Mouse (Mus musculus): Measurements from ENCODE around the gene Hist1h1d. TPM values are rescaled to one million over a fixed set of nuclear protein-coding genes. Genes with fewer than 3 reads are reported as not detected.
"Not testable (repeated sequence)": the region's sequence is repeated elsewhere in the genome, so short reads cannot be mapped to it uniquely, and the experiment has no call there.

Hist1h1d gene
- total and polyA plus RNA-seq, 3 experiments: 0.04 to 0.91 (median 0.86) TPM

- H3K36me3 ChIP-seq (ENCODE audit: control insufficient read depth, insufficient read depth, low read length); H3K79me2 ChIP-seq (replicated peaks; ENCODE audit: control insufficient read depth, insufficient read depth, low read length); H3K27me3 ChIP-seq (ENCODE audit: control insufficient read depth, insufficient read depth, low read length); H3K4me1 ChIP-seq (ENCODE audit: control insufficient read depth, insufficient read depth, low read length): not testable (repeated sequence)
- Histone ChIP-seq H3K9ac (ENCODE audit: low read depth, low read length) (peak overlapping the region; percentile 79), H3K4me3 (peak overlapping the region; percentile 67), H3K27ac (peak overlapping the region; percentile 95)
- WGBS: under 1% methylated on average over 35 of the region's 36 CpGs
- peak; percentile 77 to 80 for DNase-seq
- peak; percentile 96 for TF ChIP-seq POLR2A (IDR thresholded peaks at IDR 0.05; ENCODE audit: insufficient read depth, low read depth, low read length)
- intact Hi-C loops (cut with DNase I): loop anchor here (1.0 to 10.0 kb wide), 6 partner anchors 36 to 1871 kb away; partner anchors contain the start of genes Hist1h1b, Hist1h2ai, Hist1h2an and Hist1h2bc
These were observed 32.5 kb downstream of the Hist1h1d start for GRCm38 (mm10) chr13:23585442-23586098.

GRCm38 (mm10) chr13:23586099-23586939 lies 33.3 kb downstream of the Hist1h1d start:
- H3K27ac ChIP-seq: peak overlapping the region; percentile 95
- peak overlapping the region; percentile 67 for H3K4me3 ChIP-seq
- 1% methylated on average over 22 of the region's 22 CpGs for WGBS
- TF ChIP-seq EP300 (IDR thresholded peaks at IDR 0.05; ENCODE audit: insufficient read depth, low read depth, low read length) (no peak), POLR2A (IDR thresholded peaks at IDR 0.05; ENCODE audit: insufficient read depth, low read depth, low read length) (no peak), CTCF (IDR thresholded peaks at IDR 0.05) (no peak)
- peaks cover 4% of the 10 kb centered on the region; the same call in 1 of the 2 replicates for H3K36me3 ChIP-seq (ENCODE audit: control insufficient read depth, insufficient read depth, low read length)
- no peak for DNase-seq
- H3K4me1 ChIP-seq (ENCODE audit: control insufficient read depth, insufficient read depth, low read length): peaks cover 4% of the 10 kb centered on the region
- H3K27me3 ChIP-seq (ENCODE audit: control insufficient read depth, insufficient read depth, low read length): no peaks in the 10 kb centered on the region
- peak overlapping the region; percentile 60; the same call in 1 of the 2 replicates for H3K9ac ChIP-seq (ENCODE audit: low read depth, low read length)
- intact Hi-C loops (cut with DNase I): loop anchor here (1.0 to 10.0 kb wide), 4 partner anchors 35 to 1872 kb away; partner anchors contain the start of genes Hist1h1b, Hist1h2ai, Hist1h2an and Hist1h2be
- H3K79me2 ChIP-seq (replicated peaks; ENCODE audit: control insufficient read depth, insufficient read depth, low read length): no peaks in the 10 kb centered on the region

GRCm38 (mm10) chr13:23586940-23587225 lies 33.8 kb downstream of the Hist1h1d start:
- H3K9ac ChIP-seq (ENCODE audit: low read depth, low read length): no peak overlapping the region
- no peak for DNase-seq
- no peak overlapping the region for H3K27ac ChIP-seq
- peak overlapping the region; percentile 67 for H3K4me3 ChIP-seq
- H3K79me2 ChIP-seq (replicated peaks; ENCODE audit: control insufficient read depth, insufficient read depth, low read length): no peaks in the 10 kb centered on the region
- H3K4me1 ChIP-seq (ENCODE audit: control insufficient read depth, insufficient read depth, low read length): peaks cover 4% of the 10 kb centered on the region
- WGBS: 16% methylated on average over 1 of the region's 1 CpGs
- H3K36me3 ChIP-seq (ENCODE audit: control insufficient read depth, insufficient read depth, low read length): peaks cover 4% of the 10 kb centered on the region; the same call in 1 of the 2 replicates
- TF ChIP-seq CTCF (IDR thresholded peaks at IDR 0.05) (no peak), EP300 (IDR thresholded peaks at IDR 0.05; ENCODE audit: insufficient read depth, low read depth, low read length) (no peak), POLR2A (IDR thresholded peaks at IDR 0.05; ENCODE audit: insufficient read depth, low read depth, low read length) (no peak)
- intact Hi-C loops (cut with DNase I): loop anchor here (1.0 to 10.0 kb wide), 4 partner anchors 34 to 1872 kb away; partner anchors contain the start of genes Hist1h1b, Hist1h2ai, Hist1h2an and Hist1h2be
- H3K27me3 ChIP-seq (ENCODE audit: control insufficient read depth, insufficient read depth, low read length): no peaks in the 10 kb centered on the region

GRCm38 (mm10) chr13:23591206-23591605 lies 38.1 kb downstream of the Hist1h1d start:
- Histone ChIP-seq H3K79me2 (replicated peaks; ENCODE audit: control insufficient read depth, insufficient read depth, low read length) (no peaks in the 10 kb centered on the region), H3K27me3 (ENCODE audit: control insufficient read depth, insufficient read depth, low read length) (no peaks in the 10 kb centered on the region), H3K4me3 (no peak overlapping the region), H3K27ac (no peak overlapping the region), H3K36me3 (ENCODE audit: control insufficient read depth, insufficient read depth, low read length) (no peaks in the 10 kb centered on the region), H3K9ac (ENCODE audit: low read depth, low read length) (no peak overlapping the region), H3K4me1 (ENCODE audit: control insufficient read depth, insufficient read depth, low read length) (no peaks in the 10 kb centered on the region; the same call in 1 of the 2 replicates)
- TF ChIP-seq POLR2A (IDR thresholded peaks at IDR 0.05; ENCODE audit: insufficient read depth, low read depth, low read length): no peak
- no peak for TF ChIP-seq CTCF (IDR thresholded peaks at IDR 0.05)
- no peak for TF ChIP-seq EP300 (IDR thresholded peaks at IDR 0.05; ENCODE audit: insufficient read depth, low read depth, low read length)
- DNase-seq: no peak
- WGBS: 93% methylated on average over 7 of the region's 7 CpGs
- intact Hi-C loops (cut with DNase I): no loop called here

- H3K79me2 ChIP-seq (replicated peaks; ENCODE audit: control insufficient read depth, insufficient read depth, low read length); H3K27ac ChIP-seq; intact Hi-C loops (cut with DNase I); H3K4me1 ChIP-seq (ENCODE audit: control insufficient read depth, insufficient read depth, low read length); H3K9ac ChIP-seq (ENCODE audit: low read depth, low read length); H3K27me3 ChIP-seq (ENCODE audit: control insufficient read depth, insufficient read depth, low read length); DNase-seq; H3K4me3 ChIP-seq; H3K36me3 ChIP-seq (ENCODE audit: control insufficient read depth, insufficient read depth, low read length): not testable (repeated sequence)
- WGBS: 71% methylated on average over 7 of the region's 7 CpGs
These were observed 38.8 kb downstream of the Hist1h1d start for GRCm38 (mm10) chr13:23591886-23592285.

- DNase-seq: no peak
- Histone ChIP-seq H3K27ac (no peak overlapping the region), H3K79me2 (replicated peaks; ENCODE audit: control insufficient read depth, insufficient read depth, low read length) (no peaks in the 10 kb centered on the region), H3K9ac (ENCODE audit: low read depth, low read length) (no peak overlapping the region), H3K36me3 (ENCODE audit: control insufficient read depth, insufficient read depth, low read length) (no peaks in the 10 kb centered on the region), H3K4me3 (no peak overlapping the region), H3K4me1 (ENCODE audit: control insufficient read depth, insufficient read depth, low read length) (no peaks in the 10 kb centered on the region; the same call in 1 of the 2 replicates), H3K27me3 (ENCODE audit: control insufficient read depth, insufficient read depth, low read length) (no peaks in the 10 kb centered on the region)
- 71% methylated on average over 7 of the region's 7 CpGs for WGBS
- TF ChIP-seq POLR2A (IDR thresholded peaks at IDR 0.05; ENCODE audit: insufficient read depth, low read depth, low read length): no peak
- TF ChIP-seq CTCF (IDR thresholded peaks at IDR 0.05): no peak
- no peak for TF ChIP-seq EP300 (IDR thresholded peaks at IDR 0.05; ENCODE audit: insufficient read depth, low read depth, low read length)
- intact Hi-C loops (cut with DNase I): no loop called here
These were observed 39.6 kb downstream of the Hist1h1d start for GRCm38 (mm10) chr13:23592614-23593013.
